Mouse (Mus musculus): ENCODE measurements around the gene Wnt2b. TPM values are rescaled to one million over a fixed set of nuclear protein-coding genes. Genes with fewer than 3 reads are reported as not detected.

Gene Wnt2b
- polyA plus RNA-seq, 1 experiment: not detected

- Histone ChIP-seq H3K27ac (ENCODE audit: insufficient read depth, low read depth, low read length) (no peak overlapping the region), H3K4me3 (ENCODE audit: insufficient read depth, low read depth, low read length) (no peak overlapping the region), H3K4me1 (ENCODE audit: control insufficient read depth, insufficient read depth, low read length) (no peaks in the 10 kb centered on the region)
- TF ChIP-seq CTCF (IDR thresholded peaks at IDR 0.05; ENCODE audit: insufficient read depth, low read depth, low read length): no peak
- TF ChIP-seq POLR2A (IDR thresholded peaks at IDR 0.05; ENCODE audit: insufficient read depth, low read depth, low read length): no peak
- 67% methylated on average over 4 of the region's 4 CpGs for WGBS
Observed at GRCm38 (mm10) chr3:104938327-104938726, 23.4 kb downstream of the Wnt2b start.

DNA sequence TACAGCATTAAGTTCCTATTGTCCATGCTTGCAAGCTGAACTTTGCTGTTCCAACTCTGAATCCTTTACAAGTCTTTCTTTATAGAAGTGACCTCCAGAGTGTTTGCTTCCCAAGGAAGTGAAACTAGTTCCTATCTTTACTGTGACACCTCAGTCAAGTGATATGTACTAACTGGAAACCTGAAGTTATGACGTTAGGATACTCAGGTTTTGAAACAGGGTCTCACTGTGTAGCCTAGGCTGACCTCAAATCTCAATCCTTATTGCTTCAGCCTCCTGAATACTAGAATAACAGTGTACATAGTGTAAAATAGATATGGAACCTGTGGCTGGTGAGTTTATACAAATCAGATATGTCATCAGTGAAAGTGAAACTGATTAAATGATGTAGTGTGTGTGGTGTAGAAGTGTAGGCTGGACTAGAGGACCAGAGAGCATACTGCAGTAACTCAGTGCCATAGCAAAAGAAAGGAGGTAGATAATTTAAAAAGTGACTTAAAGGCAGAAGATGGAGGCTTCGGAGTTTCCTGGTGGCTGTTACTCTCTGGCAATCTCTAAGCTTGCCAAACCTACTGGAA lies 23.9 kb downstream of the Wnt2b start:
- TF ChIP-seq POLR2A (IDR thresholded peaks at IDR 0.05; ENCODE audit: insufficient read depth, low read depth, low read length) (no peak), CTCF (IDR thresholded peaks at IDR 0.05; ENCODE audit: insufficient read depth, low read depth, low read length) (no peak)
- no peak overlapping the region for H3K4me3 ChIP-seq (ENCODE audit: insufficient read depth, low read depth, low read length)
- no peak overlapping the region for H3K27ac ChIP-seq (ENCODE audit: insufficient read depth, low read depth, low read length)
- WGBS: 85% methylated on average over 2 of the region's 2 CpGs
- no peaks in the 10 kb centered on the region for H3K4me1 ChIP-seq (ENCODE audit: control insufficient read depth, insufficient read depth, low read length)

GRCm38 (mm10) chr3:104929385-104929784 lies 32.3 kb downstream of the Wnt2b start:
- 95% methylated on average over 6 of the region's 6 CpGs for WGBS
- TF ChIP-seq CTCF (IDR thresholded peaks at IDR 0.05; ENCODE audit: insufficient read depth, low read depth, low read length) (no peak), POLR2A (IDR thresholded peaks at IDR 0.05; ENCODE audit: insufficient read depth, low read depth, low read length) (no peak)
- H3K4me1 ChIP-seq (ENCODE audit: control insufficient read depth, insufficient read depth, low read length): no peaks in the 10 kb centered on the region

GRCm38 (mm10) chr3:104914986-104915385 lies 46.7 kb downstream of the Wnt2b start:
- H3K27ac ChIP-seq (ENCODE audit: insufficient read depth, low read depth, low read length): no peak overlapping the region
- 59% methylated on average over 3 of the region's 3 CpGs for WGBS
- TF ChIP-seq POLR2A (IDR thresholded peaks at IDR 0.05; ENCODE audit: insufficient read depth, low read depth, low read length) (no peak), CTCF (IDR thresholded peaks at IDR 0.05; ENCODE audit: insufficient read depth, low read depth, low read length) (no peak)
- H3K4me3 ChIP-seq (ENCODE audit: insufficient read depth, low read depth, low read length): no peak overlapping the region
- H3K4me1 ChIP-seq (ENCODE audit: control insufficient read depth, insufficient read depth, low read length): no peaks in the 10 kb centered on the region

More at GRCm38 (mm10) chr3:104929385-104929784, 32.3 kb downstream of the Wnt2b start:
- H3K4me3 ChIP-seq (ENCODE audit: insufficient read depth, low read depth, low read length): no peak overlapping the region
- no peak overlapping the region for H3K27ac ChIP-seq (ENCODE audit: insufficient read depth, low read depth, low read length)

DNA sequence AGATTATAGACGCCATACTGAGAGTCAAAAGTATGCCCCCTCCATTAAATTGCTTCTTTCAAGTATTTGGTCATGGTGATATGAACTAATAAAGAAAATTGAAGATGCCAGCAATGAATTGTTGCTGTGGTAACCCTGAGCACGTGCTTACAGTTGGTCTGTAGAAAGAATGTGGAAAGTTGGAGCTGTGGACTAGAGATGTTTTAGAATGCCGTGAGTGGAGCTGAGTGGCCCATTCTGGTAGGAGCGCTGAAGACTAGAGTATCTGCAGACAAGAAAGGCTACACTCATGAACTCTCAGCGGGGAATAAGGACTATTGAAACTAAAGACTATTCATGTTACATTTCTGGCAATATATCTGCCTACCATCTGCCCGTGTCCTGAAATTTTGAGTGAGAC lies 52.5 kb downstream of the Wnt2b start:
- H3K4me1 ChIP-seq (ENCODE audit: control insufficient read depth, insufficient read depth, low read length): no peaks in the 10 kb centered on the region; the same call in 1 of the 2 replicates
- no peak overlapping the region for H3K27ac ChIP-seq (ENCODE audit: insufficient read depth, low read depth, low read length)
- no peak overlapping the region for H3K4me3 ChIP-seq (ENCODE audit: insufficient read depth, low read depth, low read length)
- WGBS: 81% methylated on average over 6 of the region's 6 CpGs
- TF ChIP-seq POLR2A (IDR thresholded peaks at IDR 0.05; ENCODE audit: insufficient read depth, low read depth, low read length) (no peak), CTCF (IDR thresholded peaks at IDR 0.05; ENCODE audit: insufficient read depth, low read depth, low read length) (no peak)

- WGBS: 51% methylated on average over 3 of the region's 3 CpGs
- H3K4me1 ChIP-seq (ENCODE audit: control insufficient read depth, insufficient read depth, low read length): no peaks in the 10 kb centered on the region; the same call in 1 of the 2 replicates
- H3K27ac ChIP-seq (ENCODE audit: insufficient read depth, low read depth, low read length): no peak overlapping the region
- TF ChIP-seq CTCF (IDR thresholded peaks at IDR 0.05; ENCODE audit: insufficient read depth, low read depth, low read length) (no peak), POLR2A (IDR thresholded peaks at IDR 0.05; ENCODE audit: insufficient read depth, low read depth, low read length) (no peak)
- H3K4me3 ChIP-seq (ENCODE audit: insufficient read depth, low read depth, low read length): no peak overlapping the region
Observed at GRCm38 (mm10) chr3:104906007-104906406, 55.7 kb downstream of the Wnt2b start.

- no peak overlapping the region for H3K27ac ChIP-seq (ENCODE audit: insufficient read depth, low read depth, low read length)
- 69% methylated on average over 4 of the region's 4 CpGs for WGBS
- H3K4me1 ChIP-seq (ENCODE audit: control insufficient read depth, insufficient read depth, low read length): no peaks in the 10 kb centered on the region; the same call in 1 of the 2 replicates
Observed at GRCm38 (mm10) chr3:104905389-104905788, 56.3 kb downstream of the Wnt2b start.

GRCm38 (mm10) chr3:104901154-104901553 lies 60.6 kb downstream of the Wnt2b start:
- TF ChIP-seq CTCF (IDR thresholded peaks at IDR 0.05; ENCODE audit: insufficient read depth, low read depth, low read length): no peak
- TF ChIP-seq POLR2A (IDR thresholded peaks at IDR 0.05; ENCODE audit: insufficient read depth, low read depth, low read length): no peak
- Histone ChIP-seq H3K4me1 (ENCODE audit: control insufficient read depth, insufficient read depth, low read length) (no peaks in the 10 kb centered on the region; the same call in 1 of the 2 replicates), H3K4me3 (ENCODE audit: insufficient read depth, low read depth, low read length) (no peak overlapping the region), H3K27ac (ENCODE audit: insufficient read depth, low read depth, low read length) (no peak overlapping the region)
- 97% methylated on average over 4 of the region's 4 CpGs for WGBS

More at GRCm38 (mm10) chr3:104905389-104905788, 56.3 kb downstream of the Wnt2b start:
- no peak overlapping the region for H3K4me3 ChIP-seq (ENCODE audit: insufficient read depth, low read depth, low read length)
- no peak for TF ChIP-seq POLR2A (IDR thresholded peaks at IDR 0.05; ENCODE audit: insufficient read depth, low read depth, low read length)
- TF ChIP-seq CTCF (IDR thresholded peaks at IDR 0.05; ENCODE audit: insufficient read depth, low read depth, low read length): no peak

- Histone ChIP-seq H3K27ac (ENCODE audit: insufficient read depth, low read depth, low read length) (no peak overlapping the region), H3K4me1 (ENCODE audit: control insufficient read depth, insufficient read depth, low read length) (no peaks in the 10 kb centered on the region; the same call in 1 of the 2 replicates), H3K4me3 (ENCODE audit: insufficient read depth, low read depth, low read length) (no peak overlapping the region)
- WGBS: 35% methylated on average over 3 of the region's 3 CpGs
- TF ChIP-seq POLR2A (IDR thresholded peaks at IDR 0.05; ENCODE audit: insufficient read depth, low read depth, low read length) (no peak), CTCF (IDR thresholded peaks at IDR 0.05; ENCODE audit: insufficient read depth, low read depth, low read length) (no peak)
Observed at GRCm38 (mm10) chr3:104896141-104896540, 65.6 kb downstream of the Wnt2b start.

Other genes starting within 250 kb of the Wnt2b start
- not detected in 2 replicates for gene Ppm1j, start 180.9 kb downstream of the Wnt2b start, polyA plus RNA-seq (2012; ENCODE audit: insufficient read depth, insufficient read length, low replicate concordance, missing spikeins)
- gene Fam19a3, start 180.1 kb downstream of the Wnt2b start, polyA plus RNA-seq (2012; ENCODE audit: insufficient read depth, insufficient read length, low replicate concordance, missing spikeins): not detected in 2 replicates
- gene Rhoc, start 173.5 kb downstream of the Wnt2b start, polyA plus RNA-seq (2012; ENCODE audit: insufficient read depth, insufficient read length, low replicate concordance, missing spikeins): not detected in 2 replicates
- gene Mov10, start 143.4 kb downstream of the Wnt2b start, polyA plus RNA-seq (2012; ENCODE audit: insufficient read depth, insufficient read length, low replicate concordance, missing spikeins): not detected in 2 replicates
- not detected in 2 replicates for gene St7l, start 97.9 kb downstream of the Wnt2b start, polyA plus RNA-seq (2012; ENCODE audit: insufficient read depth, insufficient read length, low replicate concordance, missing spikeins)
- gene Capza1, start 97.4 kb downstream of the Wnt2b start, polyA plus RNA-seq (2012; ENCODE audit: insufficient read depth, insufficient read length, low replicate concordance, missing spikeins): 996 TPM in 1 of 2 replicates, not detected in the other
- gene Cttnbp2nl, start 91.2 kb upstream of the Wnt2b start, polyA plus RNA-seq (2012; ENCODE audit: insufficient read depth, insufficient read length, low replicate concordance, missing spikeins): not detected in 2 replicates
- not detected in 2 replicates for gene 4930564D02Rik, start 104.9 kb upstream of the Wnt2b start, polyA plus RNA-seq (2012; ENCODE audit: insufficient read depth, insufficient read length, low replicate concordance, missing spikeins)

Measured in olfactory bulb, adult 2 months (tissue).